Mouse (Mus musculus) midbrain, embryonic 10.5 days (tissue): Measurements from ENCODE around the gene Acly. TPM values are rescaled to one million over a fixed set of nuclear protein-coding genes. Genes with fewer than 3 reads are reported as not detected.

ENCODE experiments used
- DNase-seq: peaks from one replicate; pipeline ENCODE4 v3.0.0-alpha.2; 2017; ENCODE audit warnings: low spot score
- H3K27ac ChIP-seq: fragments of 300-500 bp; sonication (generic); replicated peaks from 2 replicates; pipeline ENCODE4 v1.5.1; 2016; ENCODE audit warnings: mild to moderate bottlenecking
- H3K27me3 ChIP-seq: fragments of 300-500 bp; sonication (generic); 2 replicates; pipeline ENCODE4 v1.6.1; 2016; ENCODE audit warnings: low read depth, mild to moderate bottlenecking; ENCODE audit not compliant: poor library complexity, severe bottlenecking
- H3K36me3 ChIP-seq: fragments of 300-500 bp; sonication (generic); 2 replicates; pipeline ENCODE4 v1.6.1; 2016; ENCODE audit warnings: mild to moderate bottlenecking, moderate library complexity
- H3K4me1 ChIP-seq: fragments of 300-500 bp; sonication (generic); 2 replicates; pipeline ENCODE4 v1.6.1; 2016
- H3K4me3 ChIP-seq: fragments of 300-500 bp; sonication (generic); 2 replicates; pipeline ENCODE4 v1.5.1; 2016; ENCODE audit warnings: mild to moderate bottlenecking, moderate library complexity
- H3K9me3 ChIP-seq: fragments of 300-500 bp; sonication (generic); replicated peaks from 2 replicates; pipeline ENCODE4 v1.6.1; 2016; ENCODE audit warnings: mild to moderate bottlenecking
- WGBS: fragments of 180-500 bp; shearing (Covaris S2); methylation state at CpG from one replicate; pipeline ENCODE4 v1.1.7; 2016; 5-methylcytosine and 5-hydroxymethylcytosine counted together
- polyA plus RNA-seq: library from polyadenylated mRNA; unstranded; fragments of >200 nt; fragmentation: Nextera tagmentation; extraction: Ambion mirVana; gene quantifications from 2 replicates; pipeline ENCODE4 v1.2.1, GENCODE M21; 2016

Acly gene
- polyA plus RNA-seq, 1 experiment from 2014 or later: 312 TPM

- no peaks in the 10 kb centered on the region for H3K9me3 ChIP-seq
- DNase-seq: no peak
- H3K4me3 ChIP-seq: no peak overlapping the region
- peaks cover 99% of the 10 kb centered on the region for H3K36me3 ChIP-seq
- WGBS: 93% methylated on average over 6 of the region's 6 CpGs
- no peak overlapping the region for H3K27ac ChIP-seq
- no peaks in the 10 kb centered on the region for H3K27me3 ChIP-seq
- no peaks in the 10 kb centered on the region for H3K4me1 ChIP-seq
Observed at GRCm38 (mm10) chr11:100490951-100491350, 36.8 kb downstream of the Acly start.

- H3K4me3 ChIP-seq: no peak overlapping the region
- H3K27ac ChIP-seq: no peak overlapping the region
- H3K27me3 ChIP-seq: no peaks in the 10 kb centered on the region
- H3K36me3 ChIP-seq: peaks cover 100% of the 10 kb centered on the region
- H3K4me1 ChIP-seq: no peaks in the 10 kb centered on the region
- WGBS: 90% methylated on average over 8 of the region's 8 CpGs
- DNase-seq: peak; percentile 25
- H3K9me3 ChIP-seq: no peaks in the 10 kb centered on the region
Observed at GRCm38 (mm10) chr11:100485801-100486538, 41.8 kb downstream of the Acly start.

DNA sequence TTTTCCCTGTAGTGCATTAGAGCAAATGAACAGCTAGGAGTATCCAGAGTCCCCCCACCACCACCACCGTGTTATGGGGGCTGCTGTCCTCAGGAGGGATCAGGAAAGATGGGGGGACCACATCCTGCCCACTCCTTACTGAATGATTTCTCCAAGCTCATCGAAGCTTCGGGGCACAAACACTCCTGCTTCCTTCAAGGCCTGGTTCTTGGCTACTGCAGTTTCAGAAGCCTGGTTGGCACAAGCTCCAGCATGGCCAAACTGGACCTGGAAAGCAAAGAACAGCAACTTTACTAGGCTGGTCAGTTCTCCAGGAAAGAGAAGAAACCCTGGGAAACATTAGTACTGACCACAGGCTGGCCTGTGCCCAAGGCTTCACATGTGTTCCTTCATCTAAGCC, 43.3 kb downstream of the Acly start:
- no peak for DNase-seq

GRCm38 (mm10) chr11:100479152-100479551, 48.6 kb downstream of the Acly start:
- WGBS: 88% methylated on average over 7 of the region's 7 CpGs
- Histone ChIP-seq H3K27ac (no peak overlapping the region), H3K36me3 (peaks cover 86% of the 10 kb centered on the region), H3K4me3 (no peak overlapping the region), H3K4me1 (no peaks in the 10 kb centered on the region), H3K9me3 (no peaks in the 10 kb centered on the region), H3K27me3 (no peaks in the 10 kb centered on the region)
- DNase-seq: no peak

More for the DNA sequence above, 43.3 kb downstream of the Acly start:
- Histone ChIP-seq H3K36me3 (peaks cover 100% of the 10 kb centered on the region), H3K4me1 (no peaks in the 10 kb centered on the region), H3K9me3 (no peaks in the 10 kb centered on the region), H3K4me3 (no peak overlapping the region), H3K27ac (no peak overlapping the region), H3K27me3 (no peaks in the 10 kb centered on the region)
- whole genome bisulfite sequencing: 95% methylated on average over 3 of the region's 3 CpGs

DNA sequence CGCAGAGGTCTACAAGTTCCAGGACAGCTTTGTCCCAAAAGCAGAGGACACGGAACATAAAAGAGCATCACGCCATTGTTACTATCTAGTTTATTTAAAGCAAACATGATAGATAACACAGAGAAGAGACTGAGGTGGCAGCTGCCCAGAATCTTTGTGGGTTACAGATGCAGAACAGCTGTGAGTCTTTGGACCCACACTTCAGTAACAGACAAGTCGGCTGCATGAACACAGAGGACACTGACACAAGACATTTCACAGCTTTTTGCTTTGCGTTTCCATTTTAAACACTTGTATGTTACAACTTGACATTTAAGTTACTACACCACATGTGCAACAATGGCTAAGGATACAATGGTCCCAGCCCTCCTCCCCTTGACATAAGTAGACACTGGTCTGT, 51.5 kb downstream of the Acly start:
- H3K4me1 ChIP-seq: peaks cover 6% of the 10 kb centered on the region
- no peaks in the 10 kb centered on the region for H3K9me3 ChIP-seq
- no peaks in the 10 kb centered on the region for H3K27me3 ChIP-seq
- no peak for DNase-seq
- WGBS: 96% methylated on average over 5 of the region's 5 CpGs
- H3K27ac ChIP-seq: no peak overlapping the region
- H3K4me3 ChIP-seq: no peak overlapping the region
- peaks cover 57% of the 10 kb centered on the region for H3K36me3 ChIP-seq

DNA sequence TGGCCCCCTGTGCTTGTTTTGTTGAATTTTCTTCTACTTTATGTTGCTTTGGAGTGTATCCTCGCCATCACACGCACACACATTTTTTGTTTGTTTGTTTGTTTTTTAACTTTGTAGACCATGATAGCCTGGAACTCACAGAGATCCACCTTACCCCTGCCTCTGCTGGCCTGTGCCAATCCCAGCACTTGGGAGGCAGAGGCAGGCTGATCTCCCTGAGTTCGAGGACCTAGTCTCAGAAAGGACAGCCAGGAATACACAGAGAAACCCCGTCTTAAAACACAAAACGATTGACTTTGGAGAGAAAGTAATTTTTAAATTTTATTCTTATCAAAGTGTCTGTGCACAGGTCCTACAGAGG, 54.9 kb downstream of the Acly start:
- Histone ChIP-seq H3K9me3 (no peaks in the 10 kb centered on the region), H3K36me3 (peaks cover 44% of the 10 kb centered on the region), H3K4me3 (peak overlapping the region; percentile 98), H3K4me1 (peaks cover 23% of the 10 kb centered on the region), H3K27ac (0 out of 2 replicates have a peak overlapping the region, but pooled peaks have one; percentile 33), H3K27me3 (no peaks in the 10 kb centered on the region)
- DNase-seq: no peak
- 34% methylated on average over 5 of the region's 5 CpGs for WGBS

- peak; percentile 92 for DNase-seq
- Histone ChIP-seq H3K4me3 (peak within 1 kb of the TSS; percentile 98), H3K27me3 (no peaks in the 10 kb centered on the region), H3K27ac (peak within 1 kb of the TSS; percentile 91), H3K4me1 (peaks cover 23% of the 10 kb centered on the region), H3K9me3 (no peaks in the 10 kb centered on the region), H3K36me3 (peaks cover 41% of the 10 kb centered on the region)
- under 1% methylated on average over 83 of the region's 83 CpGs for WGBS
Observed at GRCm38 (mm10) chr11:100472197-100472934, 55.4 kb downstream of the Acly start, which contains the start of gene Klhl11. Gene Klhl11, minus strand, starts transcription at chr11:100472741.

GRCm38 (mm10) chr11:100471352-100472196, 56.2 kb downstream of the Acly start:
- H3K27me3 ChIP-seq: no peaks in the 10 kb centered on the region
- no peaks in the 10 kb centered on the region for H3K9me3 ChIP-seq
- DNase-seq: no peak
- 7% methylated on average over 30 of the region's 30 CpGs for WGBS
- peaks cover 39% of the 10 kb centered on the region for H3K36me3 ChIP-seq
- H3K27ac ChIP-seq: peak overlapping the region; percentile 91
- H3K4me1 ChIP-seq: peaks cover 23% of the 10 kb centered on the region
- H3K4me3 ChIP-seq: peak overlapping the region; percentile 98

- Histone ChIP-seq H3K36me3 (peaks cover 67% of the 10 kb centered on the region), H3K27ac (no peak overlapping the region), H3K4me1 (peaks cover 12% of the 10 kb centered on the region), H3K9me3 (no peaks in the 10 kb centered on the region), H3K4me3 (no peak overlapping the region), H3K27me3 (no peaks in the 10 kb centered on the region)
- WGBS: 90% methylated on average over 1 of the region's 1 CpGs
- DNase-seq: no peak
Observed at GRCm38 (mm10) chr11:100465833-100466232, 62.0 kb downstream of the Acly start.

DNA sequence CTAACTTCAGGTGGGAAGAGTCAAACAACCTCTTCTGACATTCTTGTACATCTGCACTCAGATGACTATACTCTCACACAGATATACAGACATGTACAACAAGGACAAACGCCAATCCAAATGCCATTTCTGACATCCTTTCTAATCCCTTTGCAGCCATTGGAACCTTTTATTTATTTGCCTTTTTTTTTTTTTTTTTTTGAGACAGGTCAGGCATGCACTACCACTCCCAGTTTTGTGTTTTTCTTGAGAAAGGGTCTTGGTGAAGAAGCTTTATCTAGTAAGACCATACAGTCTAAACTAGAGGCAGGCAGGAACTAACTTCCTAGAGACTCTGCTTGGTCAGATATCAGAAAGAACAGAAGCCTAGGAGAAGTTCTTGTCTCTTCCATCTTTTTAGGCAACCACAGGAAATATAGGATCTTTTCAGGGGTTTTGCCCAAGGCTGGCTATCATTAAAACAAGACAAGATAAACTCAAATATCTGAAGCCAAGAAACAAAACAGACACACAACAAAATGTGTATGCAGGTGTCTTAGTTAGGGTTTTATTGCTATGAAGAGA, 62.5 kb downstream of the Acly start:
- Histone ChIP-seq H3K4me1 (peaks cover 7% of the 10 kb centered on the region), H3K36me3 (peaks cover 72% of the 10 kb centered on the region), H3K9me3 (no peaks in the 10 kb centered on the region), H3K27ac (no peak overlapping the region), H3K27me3 (no peaks in the 10 kb centered on the region), H3K4me3 (no peak overlapping the region)
- DNase-seq: no peak
- WGBS: 95% methylated on average over 1 of the region's 1 CpGs

- no peak overlapping the region for H3K4me3 ChIP-seq
- no peaks in the 10 kb centered on the region for H3K27me3 ChIP-seq
- peaks cover 72% of the 10 kb centered on the region for H3K36me3 ChIP-seq
- H3K9me3 ChIP-seq: no peaks in the 10 kb centered on the region
- H3K4me1 ChIP-seq: no peaks in the 10 kb centered on the region
- no peak for DNase-seq
- H3K27ac ChIP-seq: no peak overlapping the region
- WGBS: 95% methylated on average over 10 of the region's 10 CpGs
Observed at GRCm38 (mm10) chr11:100462699-100463098, 65.1 kb downstream of the Acly start.

DNA sequence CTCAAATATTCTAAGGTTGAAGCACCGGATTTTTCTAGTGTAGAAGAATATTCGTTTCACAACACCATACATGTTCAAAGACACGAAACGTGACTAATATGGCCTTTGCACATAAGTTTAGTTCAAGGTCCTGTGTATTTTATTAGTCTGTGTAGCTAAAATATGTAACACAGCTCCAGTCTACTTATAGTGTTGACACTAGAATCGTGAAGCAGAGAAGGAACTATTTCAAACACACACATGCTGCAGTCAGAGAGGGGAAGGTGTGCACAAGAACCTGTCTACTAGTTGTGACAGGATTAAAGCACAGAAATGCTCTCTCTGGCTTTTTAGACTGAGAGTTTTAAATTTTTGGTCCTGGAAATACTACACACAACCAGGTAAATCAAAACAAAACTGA, 70.1 kb downstream of the Acly start:
- Histone ChIP-seq H3K4me1 (no peaks in the 10 kb centered on the region), H3K27ac (no peak overlapping the region), H3K4me3 (no peak overlapping the region), H3K9me3 (no peaks in the 10 kb centered on the region), H3K36me3 (peaks cover 80% of the 10 kb centered on the region), H3K27me3 (no peaks in the 10 kb centered on the region)
- no peak for DNase-seq
- 94% methylated on average over 5 of the region's 5 CpGs for WGBS
